Mouse (Mus musculus): ENCODE data around the gene Eif3d. TPM values are rescaled to one million over a fixed set of nuclear protein-coding genes. Genes with fewer than 3 reads are reported as not detected.
A peak's percentile ranks its signal among the peaks of the same experiment; 100 is the strongest.

Eif3d gene
- total and polyA plus RNA-seq, 3 experiments, result 65.1 to 632 (median 279) TPM

- DNase-seq (ENCODE audit: low spot score) (no peak), ATAC-seq (ENCODE audit: extremely low read depth, insufficient number of reproducible peaks, low FRiP score, poor library complexity, severe bottlenecking) (no peak)
- peaks cover 6% of the 10 kb centered on the region for H3K4me1 ChIP-seq (ENCODE audit: insufficient read depth, low read depth, low read length)
- no peaks in the 10 kb centered on the region for H3K9me3 ChIP-seq (replicated peaks)
- peaks cover 49% of the 10 kb centered on the region for H3K27me3 ChIP-seq (ENCODE audit: insufficient read depth, low read length)
- TF ChIP-seq GATA2 (IDR thresholded peaks at IDR 0.05; ENCODE audit: borderline replicate concordance, low read depth, low read length), result no peak
- no peak for TF ChIP-seq CTCF (IDR thresholded peaks at IDR 0.05; ENCODE audit: low read depth, low read length)
- TF ChIP-seq POLR2AphosphoS5 (IDR thresholded peaks at IDR 0.05; ENCODE audit: insufficient replicate concordance, low read depth, low read length), result no peak
- TF ChIP-seq GATA1 (IDR thresholded peaks at IDR 0.05; ENCODE audit: borderline replicate concordance, low read length), result no peak
- TF ChIP-seq TAL1 (conservative IDR thresholded peaks at IDR 0.05; ENCODE audit: low read depth, low read length), result no peak
- H3K36me3 ChIP-seq (replicated peaks), result no peaks in the 10 kb centered on the region
- no peak overlapping the region for H3K4me3 ChIP-seq (ENCODE audit: low read depth, low read length)
Measured at GRCm38 (mm10) chr15:77983391-77983790, 12.8 kb upstream of the Eif3d start.

GRCm38 (mm10) chr15:77982195-77982939 lies 11.8 kb upstream of the Eif3d start:
- Histone ChIP-seq H3K4me1 (ENCODE audit: insufficient read depth, low read depth, low read length) (peaks cover 6% of the 10 kb centered on the region), H3K9me3 (replicated peaks) (no peaks in the 10 kb centered on the region), H3K36me3 (replicated peaks) (no peaks in the 10 kb centered on the region), H3K4me3 (ENCODE audit: low read depth, low read length) (no peak overlapping the region), H3K27me3 (ENCODE audit: insufficient read depth, low read length) (peaks cover 45% of the 10 kb centered on the region)
- ATAC-seq (ENCODE audit: extremely low read depth, insufficient number of reproducible peaks, low FRiP score, poor library complexity, severe bottlenecking), result no peak
- peak; percentile 45 for DNase-seq (ENCODE audit: low spot score)
- TF ChIP-seq CTCF (IDR thresholded peaks at IDR 0.05; ENCODE audit: low read depth, low read length), result peak; percentile 86
- no peak for TF ChIP-seq GATA2 (IDR thresholded peaks at IDR 0.05; ENCODE audit: borderline replicate concordance, low read depth, low read length)

- no peak for ATAC-seq (ENCODE audit: extremely low read depth, insufficient number of reproducible peaks, low FRiP score, poor library complexity, severe bottlenecking)
Measured at GRCm38 (mm10) chr15:77981181-77981680, 10.6 kb upstream of the Eif3d start.

GRCm38 (mm10) chr15:77979427-77979865 lies 8.8 kb upstream of the Eif3d start:
- H3K4me1 ChIP-seq (ENCODE audit: insufficient read depth, low read depth, low read length), result peaks cover 13% of the 10 kb centered on the region
- H3K4me3 ChIP-seq (ENCODE audit: low read depth, low read length), result no peak overlapping the region
- peaks cover 33% of the 10 kb centered on the region for H3K27me3 ChIP-seq (ENCODE audit: insufficient read depth, low read length)
- no peak for DNase-seq (ENCODE audit: low spot score)
- no peaks in the 10 kb centered on the region for H3K36me3 ChIP-seq (replicated peaks)
- no peak for ATAC-seq (ENCODE audit: extremely low read depth, insufficient number of reproducible peaks, low FRiP score, poor library complexity, severe bottlenecking)
- no peaks in the 10 kb centered on the region for H3K9me3 ChIP-seq (replicated peaks)
- no peak for TF ChIP-seq TAL1 (conservative IDR thresholded peaks at IDR 0.05; ENCODE audit: low read depth, low read length)
- TF ChIP-seq GATA1 (IDR thresholded peaks at IDR 0.05; ENCODE audit: borderline replicate concordance, low read length), result no peak
- no peak for TF ChIP-seq CTCF (IDR thresholded peaks at IDR 0.05; ENCODE audit: low read depth, low read length)

More at GRCm38 (mm10) chr15:77981181-77981680, 10.6 kb upstream of the Eif3d start:
- no peak overlapping the region for H3K4me3 ChIP-seq (ENCODE audit: low read depth, low read length)
- DNase-seq (ENCODE audit: low spot score), result no peak
- H3K27me3 ChIP-seq (ENCODE audit: insufficient read depth, low read length), result peaks cover 41% of the 10 kb centered on the region
- no peaks in the 10 kb centered on the region for H3K9me3 ChIP-seq (replicated peaks)
- H3K36me3 ChIP-seq (replicated peaks), result no peaks in the 10 kb centered on the region
- TF ChIP-seq CTCF (IDR thresholded peaks at IDR 0.05; ENCODE audit: low read depth, low read length) (no peak), POLR2AphosphoS5 (IDR thresholded peaks at IDR 0.05; ENCODE audit: insufficient replicate concordance, low read depth, low read length) (no peak), TAL1 (conservative IDR thresholded peaks at IDR 0.05; ENCODE audit: low read depth, low read length) (no peak), GATA2 (IDR thresholded peaks at IDR 0.05; ENCODE audit: borderline replicate concordance, low read depth, low read length) (no peak), GATA1 (IDR thresholded peaks at IDR 0.05; ENCODE audit: borderline replicate concordance, low read length) (no peak)
- peaks cover 6% of the 10 kb centered on the region for H3K4me1 ChIP-seq (ENCODE audit: insufficient read depth, low read depth, low read length)

- TF ChIP-seq GATA2 (IDR thresholded peaks at IDR 0.05; ENCODE audit: borderline replicate concordance, low read depth, low read length), result no peak
- TF ChIP-seq CTCF (IDR thresholded peaks at IDR 0.05; ENCODE audit: low read depth, low read length), result no peak
- TF ChIP-seq GATA1 (IDR thresholded peaks at IDR 0.05; ENCODE audit: borderline replicate concordance, low read length), result no peak
- TF ChIP-seq TAL1 (conservative IDR thresholded peaks at IDR 0.05; ENCODE audit: low read depth, low read length), result no peak
- no peak for TF ChIP-seq POLR2AphosphoS5 (IDR thresholded peaks at IDR 0.05; ENCODE audit: insufficient replicate concordance, low read depth, low read length)
- Histone ChIP-seq H3K4me3 (ENCODE audit: low read depth, low read length) (no peak overlapping the region), H3K9me3 (replicated peaks) (no peaks in the 10 kb centered on the region), H3K27me3 (ENCODE audit: insufficient read depth, low read length) (peaks cover 27% of the 10 kb centered on the region), H3K4me1 (ENCODE audit: insufficient read depth, low read depth, low read length) (peaks cover 27% of the 10 kb centered on the region), H3K36me3 (replicated peaks) (no peaks in the 10 kb centered on the region)
- DNase-seq (ENCODE audit: low spot score), result no peak
- ATAC-seq (ENCODE audit: extremely low read depth, insufficient number of reproducible peaks, low FRiP score, poor library complexity, severe bottlenecking), result no peak
Measured at GRCm38 (mm10) chr15:77977663-77978062, 7.0 kb upstream of the Eif3d start.

DNA sequence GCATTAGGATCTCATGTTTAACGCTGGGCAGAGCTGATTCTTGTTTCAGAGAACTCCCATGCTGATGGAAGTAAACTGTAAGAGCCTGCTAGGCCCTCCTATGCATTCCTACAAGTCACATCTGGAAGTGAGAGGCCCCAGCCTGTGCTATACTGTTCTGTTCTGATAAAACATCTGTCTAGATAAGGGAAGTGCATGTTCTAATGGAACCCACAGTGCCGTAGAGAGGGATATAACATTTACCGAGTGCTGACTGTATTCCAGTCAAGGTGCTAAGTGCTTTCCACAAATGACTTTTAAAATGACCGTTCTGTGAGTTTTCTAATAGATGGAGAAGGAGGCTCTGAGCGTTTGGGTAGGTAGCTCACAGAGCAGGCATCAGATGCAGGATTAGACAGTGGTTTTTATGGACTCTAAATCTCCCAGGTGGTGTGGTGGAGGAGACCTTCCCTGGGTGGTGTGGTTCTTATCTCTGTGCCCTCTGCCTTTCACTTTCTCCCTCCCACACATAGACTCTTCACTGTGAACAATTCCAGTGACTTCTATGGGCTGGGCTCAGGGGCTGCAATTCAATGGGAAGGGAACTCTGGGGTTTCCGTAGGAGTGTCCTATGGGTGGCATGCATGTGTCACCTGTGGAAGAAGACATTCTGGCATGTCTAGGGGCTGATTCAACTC lies 3.7 kb upstream of the Eif3d start:
- TF ChIP-seq CTCF (IDR thresholded peaks at IDR 0.05; ENCODE audit: low read depth, low read length) (no peak), GATA2 (IDR thresholded peaks at IDR 0.05; ENCODE audit: borderline replicate concordance, low read depth, low read length) (no peak), GATA1 (IDR thresholded peaks at IDR 0.05; ENCODE audit: borderline replicate concordance, low read length) (no peak), TAL1 (conservative IDR thresholded peaks at IDR 0.05; ENCODE audit: low read depth, low read length) (peak; percentile 81), POLR2AphosphoS5 (IDR thresholded peaks at IDR 0.05; ENCODE audit: insufficient replicate concordance, low read depth, low read length) (no peak)
- Histone ChIP-seq H3K4me1 (ENCODE audit: insufficient read depth, low read depth, low read length) (peaks cover 37% of the 10 kb centered on the region), H3K27me3 (ENCODE audit: insufficient read depth, low read length) (peaks cover 3% of the 10 kb centered on the region), H3K36me3 (replicated peaks) (peaks cover 7% of the 10 kb centered on the region), H3K4me3 (ENCODE audit: low read depth, low read length) (peak overlapping the region; percentile 7; the same call in 1 of the 2 replicates), H3K9me3 (replicated peaks) (no peaks in the 10 kb centered on the region)
- DNase-seq (ENCODE audit: low spot score), result peak; percentile 60
- ATAC-seq (ENCODE audit: extremely low read depth, insufficient number of reproducible peaks, low FRiP score, poor library complexity, severe bottlenecking), result peak; percentile 66
